Mouse (Mus musculus): ENCODE measurements around the gene Slc9a9.

DNA sequence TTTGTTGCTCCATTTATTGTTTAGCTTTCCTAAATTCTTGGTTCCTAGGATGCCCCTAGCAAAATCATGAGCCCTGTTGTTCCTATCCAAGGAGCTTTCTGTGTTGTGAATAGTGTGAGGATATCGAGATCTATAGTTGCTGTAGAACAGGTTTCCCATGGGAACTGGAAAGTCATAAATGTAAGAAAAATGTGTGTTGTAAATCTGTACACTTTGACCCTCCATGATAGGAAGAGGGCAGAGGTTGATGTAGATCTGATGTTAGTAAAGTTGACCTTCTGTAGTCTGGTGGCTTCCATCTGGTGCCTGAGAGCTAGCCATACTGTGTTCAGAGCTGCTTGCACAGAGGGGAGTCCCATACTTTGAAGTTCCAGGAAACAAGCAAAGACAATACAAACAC lies 151.6 kb downstream of the Slc9a9 start:
- TF ChIP-seq POLR2A (IDR thresholded peaks at IDR 0.05; ENCODE audit: borderline replicate concordance, extremely low read depth, insufficient read depth, insufficient read length, poor library complexity, severe bottlenecking) (no peak), CTCF (IDR thresholded peaks at IDR 0.05; ENCODE audit: borderline replicate concordance, extremely low read depth, insufficient read depth, insufficient read length) (no peak)
